Mouse (Mus musculus): ENCODE results near the gene Mdm1. TPM values are rescaled to one million over a fixed set of nuclear protein-coding genes. Genes with fewer than 3 reads are reported as not detected.

Gene Mdm1
- 13.6 and 16.4 TPM in 2 replicates for polyA plus RNA-seq (2015; fragmentation: Nextera tagmentation; extraction: Ambion mirVana)

- Histone ChIP-seq H3K9ac (replicated peaks; ENCODE audit: low read depth) (peak within 1 kb of the TSS; percentile 46; the same call in 1 of the 2 replicates), H3K27ac (ENCODE audit: low read length) (no peak within 1 kb of the TSS), H3K36me3 (ENCODE audit: insufficient read depth, low read length) (no peaks in the 10 kb centered on the region), H3K9me3 (ENCODE audit: low read length) (no peaks in the 10 kb centered on the region), H3K4me1 (ENCODE audit: insufficient read depth, low read depth, low read length) (0 out of 2 replicates have a peak, but pooled peaks cover 2% of the 10 kb centered on the region), H3K4me2 (replicated peaks; ENCODE audit: low read depth, low read length) (peak within 1 kb of the TSS; percentile 91), H3K27me3 (replicated peaks; ENCODE audit: insufficient read depth, low read length) (no peaks in the 10 kb centered on the region), H3K4me3 (ENCODE audit: low read depth, low read length) (peak within 1 kb of the TSS; percentile 77)
- DNase-seq (ENCODE audit: low spot score) (peak; percentile 99), ATAC-seq (peak; percentile 100)
- TF ChIP-seq CTCF (IDR thresholded peaks at IDR 0.05) (no peak), EP300 (IDR thresholded peaks at IDR 0.05) (no peak)
- WGBS = 5% methylated on average over 42 of the region's 47 CpGs
Measured at GRCm38 (mm10) chr10:118141018-118141883, at the start of gene Mdm1. TSS of gene Mdm1 (plus strand) at chr10:118141811.

DNA sequence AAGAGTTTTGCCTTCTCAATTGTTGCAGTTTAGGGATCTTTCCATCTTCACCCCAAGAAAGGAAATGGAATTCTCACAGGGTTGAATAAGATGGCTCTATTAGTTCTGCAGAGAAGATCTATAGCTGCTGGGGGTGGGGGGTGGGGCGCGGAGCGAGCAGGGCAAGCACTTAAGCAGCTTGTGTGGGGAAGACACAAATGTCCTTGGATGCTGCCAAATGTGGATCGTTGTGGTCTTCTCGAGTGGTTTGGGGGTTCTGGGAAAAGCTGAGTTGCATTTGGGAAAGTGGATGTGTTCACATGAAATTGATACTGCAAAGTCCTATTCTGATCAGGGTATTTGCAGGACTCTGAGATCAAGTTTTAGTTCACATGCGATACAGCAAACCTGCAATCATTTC is 48.9 kb upstream of the Mdm1 start:
- Histone ChIP-seq H3K9me3 (ENCODE audit: low read length) (no peaks in the 10 kb centered on the region), H3K4me2 (replicated peaks; ENCODE audit: low read depth, low read length) (no peak overlapping the region), H3K36me3 (ENCODE audit: insufficient read depth, low read length) (no peaks in the 10 kb centered on the region), H3K27ac (ENCODE audit: low read length) (no peak overlapping the region), H3K4me1 (ENCODE audit: insufficient read depth, low read depth, low read length) (0 out of 2 replicates have a peak, but pooled peaks cover 4% of the 10 kb centered on the region), H3K27me3 (replicated peaks; ENCODE audit: insufficient read depth, low read length) (no peaks in the 10 kb centered on the region), H3K4me3 (ENCODE audit: low read depth, low read length) (no peak overlapping the region), H3K9ac (replicated peaks; ENCODE audit: low read depth) (no peak overlapping the region)
- 87% methylated on average over 6 of the region's 6 CpGs for WGBS
- ATAC-seq (no peak), DNase-seq (ENCODE audit: low spot score) (no peak)
- no peak for TF ChIP-seq CTCF (IDR thresholded peaks at IDR 0.05)
- TF ChIP-seq EP300 (IDR thresholded peaks at IDR 0.05) = no peak

DNA sequence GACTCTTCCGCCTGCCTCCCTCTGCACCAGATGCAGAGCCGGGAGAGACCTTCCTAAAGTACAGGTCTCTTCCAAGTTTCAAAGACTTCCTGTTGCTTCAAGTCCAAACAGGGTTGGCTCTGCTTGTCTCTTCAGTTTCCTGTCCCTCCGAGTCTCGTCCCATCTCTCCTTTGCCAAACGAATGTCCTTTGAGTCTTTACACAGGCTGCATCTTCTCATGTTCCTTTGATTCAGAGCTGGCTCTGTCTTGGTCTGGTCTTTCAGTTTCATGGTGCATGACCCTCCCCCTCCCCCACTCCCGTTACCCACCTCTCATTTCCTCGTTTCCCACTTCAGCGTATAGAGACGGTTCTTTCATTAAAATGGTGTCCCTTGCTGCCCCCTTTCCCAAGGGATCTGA is 47.9 kb upstream of the Mdm1 start:
- Histone ChIP-seq H3K27me3 (replicated peaks; ENCODE audit: insufficient read depth, low read length) (no peaks in the 10 kb centered on the region), H3K9ac (replicated peaks; ENCODE audit: low read depth) (no peak overlapping the region), H3K9me3 (ENCODE audit: low read length) (no peaks in the 10 kb centered on the region), H3K4me2 (replicated peaks; ENCODE audit: low read depth, low read length) (no peak overlapping the region), H3K27ac (ENCODE audit: low read length) (no peak overlapping the region), H3K4me3 (ENCODE audit: low read depth, low read length) (no peak overlapping the region), H3K4me1 (ENCODE audit: insufficient read depth, low read depth, low read length) (no peaks in the 10 kb centered on the region), H3K36me3 (ENCODE audit: insufficient read depth, low read length) (no peaks in the 10 kb centered on the region)
- WGBS = 52% methylated on average over 9 of the region's 9 CpGs
- ATAC-seq (peak; percentile 26; the same call in 1 of the 2 replicates), DNase-seq (ENCODE audit: low spot score) (peak; percentile 23)
- TF ChIP-seq EP300 (IDR thresholded peaks at IDR 0.05) = no peak
- no peak for TF ChIP-seq CTCF (IDR thresholded peaks at IDR 0.05)

DNA sequence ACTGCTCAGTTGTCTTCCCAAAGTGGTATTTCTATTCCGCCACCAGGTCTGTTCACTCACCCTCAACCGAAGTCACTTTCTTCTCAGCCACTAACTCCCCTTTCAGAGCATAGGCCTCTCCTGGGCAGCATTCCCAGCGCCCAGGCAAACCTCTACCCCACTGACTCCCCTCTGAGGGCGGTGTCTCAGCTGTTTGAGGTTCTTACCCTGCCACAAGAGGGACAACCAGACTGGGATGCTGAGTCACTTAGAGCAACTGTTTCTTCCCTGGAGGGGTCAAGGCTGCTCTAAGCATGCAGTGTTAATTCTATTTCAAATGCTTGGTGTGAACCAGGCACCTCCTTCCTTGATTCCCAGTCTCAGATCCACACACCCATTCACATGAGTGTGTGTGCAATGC is 46.8 kb upstream of the Mdm1 start:
- Histone ChIP-seq H3K4me2 (replicated peaks; ENCODE audit: low read depth, low read length) (no peak overlapping the region), H3K9ac (replicated peaks; ENCODE audit: low read depth) (no peak overlapping the region), H3K27ac (ENCODE audit: low read length) (no peak overlapping the region), H3K4me3 (ENCODE audit: low read depth, low read length) (no peak overlapping the region), H3K36me3 (ENCODE audit: insufficient read depth, low read length) (no peaks in the 10 kb centered on the region), H3K27me3 (replicated peaks; ENCODE audit: insufficient read depth, low read length) (no peaks in the 10 kb centered on the region), H3K4me1 (ENCODE audit: insufficient read depth, low read depth, low read length) (no peaks in the 10 kb centered on the region), H3K9me3 (ENCODE audit: low read length) (no peaks in the 10 kb centered on the region)
- no peak for ATAC-seq
- TF ChIP-seq EP300 (IDR thresholded peaks at IDR 0.05) = no peak
- TF ChIP-seq CTCF (IDR thresholded peaks at IDR 0.05) = no peak
- 85% methylated on average over 4 of the region's 4 CpGs for WGBS
- DNase-seq (ENCODE audit: low spot score) = no peak

DNA sequence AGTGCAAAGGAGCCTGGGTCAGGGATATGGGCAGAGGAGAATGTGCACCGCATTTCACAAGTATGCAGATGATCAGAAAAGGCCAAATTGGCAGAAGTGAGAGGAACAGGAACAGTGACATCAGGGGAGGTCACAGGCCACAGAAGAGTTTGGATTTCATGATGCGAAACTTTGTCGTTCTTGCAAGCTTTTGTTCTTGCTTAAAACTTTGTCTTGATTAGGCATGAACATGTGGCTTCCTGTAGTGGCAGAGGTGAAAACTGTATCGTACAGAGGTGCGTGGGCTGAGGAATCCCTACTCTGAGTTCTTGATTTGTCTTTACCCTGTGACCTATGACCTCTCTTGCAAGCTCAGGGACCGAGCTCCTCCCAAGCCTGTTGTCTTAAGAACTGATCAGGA is 45.4 kb upstream of the Mdm1 start:
- 77% methylated on average over 6 of the region's 6 CpGs for WGBS

DNA sequence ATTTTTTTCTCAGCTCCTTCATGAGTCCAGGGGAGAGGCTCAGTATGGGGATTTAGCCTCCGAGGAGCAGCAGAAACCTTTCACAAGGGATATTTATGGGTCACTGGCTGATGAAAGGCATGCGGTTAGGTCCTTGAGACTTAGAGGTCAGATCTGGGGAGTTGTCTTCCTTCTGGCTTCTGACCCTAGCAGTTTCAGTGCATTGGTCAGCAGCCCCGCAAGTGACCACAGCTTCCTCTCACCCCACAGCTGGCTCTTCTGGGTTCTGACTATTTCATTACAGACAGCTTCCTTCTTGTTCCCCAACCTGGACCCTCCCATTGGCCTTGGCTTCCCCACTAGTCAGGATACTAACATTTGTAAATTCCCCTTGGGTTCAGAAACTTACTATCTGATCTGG is 43.7 kb upstream of the Mdm1 start:
- no peak overlapping the region for H3K4me3 ChIP-seq (ENCODE audit: low read depth, low read length)
- H3K9ac ChIP-seq (replicated peaks; ENCODE audit: low read depth) = no peak overlapping the region
- no peaks in the 10 kb centered on the region for H3K9me3 ChIP-seq (ENCODE audit: low read length)
- no peaks in the 10 kb centered on the region for H3K4me1 ChIP-seq (ENCODE audit: insufficient read depth, low read depth, low read length)
- H3K4me2 ChIP-seq (replicated peaks; ENCODE audit: low read depth, low read length) = no peak overlapping the region
- no peak for TF ChIP-seq CTCF (IDR thresholded peaks at IDR 0.05)
- no peak for TF ChIP-seq EP300 (IDR thresholded peaks at IDR 0.05)
- ATAC-seq (no peak), DNase-seq (ENCODE audit: low spot score) (peak; percentile 43)
- H3K27ac ChIP-seq (ENCODE audit: low read length) = no peak overlapping the region
- no peaks in the 10 kb centered on the region for H3K27me3 ChIP-seq (replicated peaks; ENCODE audit: insufficient read depth, low read length)
- WGBS = 76% methylated on average over 3 of the region's 3 CpGs
- no peaks in the 10 kb centered on the region for H3K36me3 ChIP-seq (ENCODE audit: insufficient read depth, low read length)

More for the DNA sequence above, 45.4 kb upstream of the Mdm1 start:
- peak; percentile 19; the same call in 1 of the 2 replicates for ATAC-seq
- Histone ChIP-seq H3K4me3 (ENCODE audit: low read depth, low read length) (no peak overlapping the region), H3K27me3 (replicated peaks; ENCODE audit: insufficient read depth, low read length) (no peaks in the 10 kb centered on the region), H3K4me1 (ENCODE audit: insufficient read depth, low read depth, low read length) (no peaks in the 10 kb centered on the region), H3K27ac (ENCODE audit: low read length) (no peak overlapping the region), H3K36me3 (ENCODE audit: insufficient read depth, low read length) (no peaks in the 10 kb centered on the region), H3K9ac (replicated peaks; ENCODE audit: low read depth) (no peak overlapping the region), H3K4me2 (replicated peaks; ENCODE audit: low read depth, low read length) (no peak overlapping the region), H3K9me3 (ENCODE audit: low read length) (no peaks in the 10 kb centered on the region)
- peak; percentile 17 for DNase-seq (ENCODE audit: low spot score)
- TF ChIP-seq CTCF (IDR thresholded peaks at IDR 0.05) (no peak), EP300 (IDR thresholded peaks at IDR 0.05) (no peak)
